Mouse (Mus musculus): ENCODE results near the gene Slc22a20.
A peak's percentile ranks its signal among the peaks of the same experiment; 100 is the strongest.

The Slc22a20 gene

GRCm38 (mm10) chr19:5988815-5989452 is 3.0 kb upstream of the Slc22a20 start:
- DNase-seq, result peak; percentile 92

- no peak for DNase-seq
Measured at GRCm38 (mm10) chr19:5988027-5988814, 2.3 kb upstream of the Slc22a20 start.

- no peak for DNase-seq
Measured at GRCm38 (mm10) chr19:5980477-5980876, 5.5 kb downstream of the Slc22a20 start.

GRCm38 (mm10) chr19:5977717-5978116 is 8.2 kb downstream of the Slc22a20 start:
- DNase-seq, result no peak

- DNase-seq, result no peak
Measured at GRCm38 (mm10) chr19:5975676-5976075, 10.3 kb downstream of the Slc22a20 start.

GRCm38 (mm10) chr19:5975112-5975511 is 10.8 kb downstream of the Slc22a20 start:
- DNase-seq, result no peak

GRCm38 (mm10) chr19:5967664-5968063 is 18.3 kb downstream of the Slc22a20 start:
- DNase-seq, result no peak

GRCm38 (mm10) chr19:5966786-5967185 is 19.2 kb downstream of the Slc22a20 start:
- DNase-seq, result no peak

- no peak for DNase-seq
Measured at GRCm38 (mm10) chr19:5965910-5966309, 20.0 kb downstream of the Slc22a20 start.

GRCm38 (mm10) chr19:5965280-5965679 is 20.7 kb downstream of the Slc22a20 start:
- DNase-seq, result peak; percentile 84

- no peak for DNase-seq
Measured at GRCm38 (mm10) chr19:5964804-5965203, 21.1 kb downstream of the Slc22a20 start.

GRCm38 (mm10) chr19:5963883-5964562 is 21.9 kb downstream of the Slc22a20 start, which contains the start of gene Pola2:
Pola2 (minus strand) TSS chr19:5964202.
- peak; percentile 86 for DNase-seq

GRCm38 (mm10) chr19:5962651-5963050 is 23.3 kb downstream of the Slc22a20 start:
- DNase-seq, result no peak

- DNase-seq, result no peak
Measured at GRCm38 (mm10) chr19:5957371-5957770, 28.6 kb downstream of the Slc22a20 start.

- DNase-seq, result peak; percentile 82
Measured at GRCm38 (mm10) chr19:5956685-5957084, 29.3 kb downstream of the Slc22a20 start.

- peak; percentile 87 for DNase-seq
Measured at GRCm38 (mm10) chr19:5955704-5956670, 30.0 kb downstream of the Slc22a20 start.

GRCm38 (mm10) chr19:5954936-5955335 is 31.0 kb downstream of the Slc22a20 start:
- DNase-seq, result no peak

- DNase-seq, result peak; percentile 33
Measured at GRCm38 (mm10) chr19:5954031-5954710, 31.8 kb downstream of the Slc22a20 start.

- no peak for DNase-seq
Measured at GRCm38 (mm10) chr19:5953201-5953770, 32.7 kb downstream of the Slc22a20 start.

- peak; percentile 87 for DNase-seq
Measured at GRCm38 (mm10) chr19:5952071-5952691, 33.8 kb downstream of the Slc22a20 start.

GRCm38 (mm10) chr19:5951631-5952030 is 34.3 kb downstream of the Slc22a20 start:
- DNase-seq, result no peak

Measured in kidney, adult 9 months (tissue).